Comparison of ENCODE assay signal across 20 mouse cellular contexts in the genomic region with DNA sequence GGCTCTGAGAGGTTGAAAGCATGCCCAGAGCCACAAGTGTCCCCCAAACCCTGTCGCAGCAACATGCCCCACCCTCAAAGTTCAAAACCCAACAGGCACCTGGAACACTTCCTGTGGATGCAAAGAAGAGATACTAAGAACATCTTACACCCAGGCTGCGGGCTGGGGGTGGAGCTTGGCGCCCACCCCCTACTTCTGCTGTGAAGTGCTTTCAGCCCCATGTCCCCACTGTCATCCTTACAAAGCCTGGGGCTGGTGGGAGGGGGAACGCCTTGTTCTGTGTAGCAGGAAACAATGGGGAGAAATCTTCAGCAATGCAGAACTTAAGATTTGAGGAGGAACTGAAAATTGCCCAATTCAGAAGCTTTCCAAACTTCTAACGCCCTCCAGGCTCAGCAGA. TPM values are rescaled to one million over a fixed set of nuclear protein-coding genes. Genes with fewer than 3 reads are reported as not detected.
DNase-seq lines count a peak whose midpoint lies in the region; ATAC-seq and TF ChIP-seq lines count a peak whose summit lies in the region.
"Had no signal": no experiment of that assay in that cellular context is flagged by ENCODE, and none has a peak within 500 bp of the region (broad histone marks: within the 10 kb centered on the region; RNA-seq: fewer than 3 reads in every experiment).

No protein-coding gene starts in this region.

- H3K4me1 ChIP-seq in bone marrow, adult 2 months (ENCODE audit: control insufficient read depth, insufficient read depth, low read length) = no peaks in the 10 kb centered on the region; the same call in 1 of the 2 replicates
- H3K4me1 ChIP-seq: heart, embryonic 12.5 days; kidney, embryonic 15.5 days; limb, embryonic 15.5 days had no signal

- DNase-seq in lung, postnatal 25 days (ENCODE audit: low spot score) = peak; percentile 14
- no peak for DNase-seq in lung, postnatal 14 days
- peak; percentile 72 for DNase-seq in thymus, postnatal 4 days
- no peak for DNase-seq in urinary bladder, adult 2 months (ENCODE audit: low spot score)
- no peak for DNase-seq in kidney, adult 8-10 months
- DNase-seq: adrenal gland, postnatal 10 days; cerebellum, postnatal 10 days; gastrocnemius, postnatal 25 days; heart, postnatal 4 days; lung, adult 2 months; right cerebral cortex, postnatal 25 days had no signal

- no peak overlapping the region for H3K4me3 ChIP-seq in bone marrow, adult 2 months (replicated peaks; ENCODE audit: control insufficient read depth, low read depth, low read length)
- H3K4me3 ChIP-seq: erythroblast, embryonic 14.5 days; heart, embryonic 12.5 days; kidney, embryonic 15.5 days; layer of hippocampus, adult 2 months; limb, embryonic 15.5 days; midbrain, embryonic 10.5 days had no signal

- peak overlapping the region; percentile 45 for H3K27ac ChIP-seq in bone marrow, adult 2 months (ENCODE audit: control insufficient read depth, insufficient read depth, low read depth, low read length, poor library complexity)
- H3K27ac ChIP-seq: kidney, embryonic 15.5 days; layer of hippocampus, adult 2 months; limb, embryonic 15.5 days; midbrain, embryonic 10.5 days had no signal

- ATAC-seq in monocyte, adult 5-6 weeks (replicated peaks; ENCODE audit: insufficient number of reproducible peaks, low FRiP score, low TSS enrichment, poor library complexity, severe bottlenecking) = peak; percentile 42; the same call in 1 of the 2 replicates

- WGBS in bone marrow, adult 2 months = 4% methylated on average over 5 of the region's 5 CpGs

- no peak for TF ChIP-seq CTCF in bone marrow, adult 2 months (IDR thresholded peaks at IDR 0.05; ENCODE audit: control insufficient read depth, insufficient read depth, low read length)

- no peak for TF ChIP-seq POLR2A in bone marrow, adult 2 months (IDR thresholded peaks at IDR 0.05; ENCODE audit: borderline replicate concordance, control insufficient read depth, low read depth, low read length)

RNA-seq across cellular contexts. Expression of gene Wfs1, which starts 9.0 kb away (rescaled TPM):
- 2.0 and 3.7 TPM in 2 replicates for polyA plus RNA-seq in bone marrow, adult 2 months (2011; ENCODE audit: insufficient read depth, insufficient read length, low replicate concordance, missing spikeins)
- total RNA-seq in monocyte, adult 5-6 weeks (2017) = 1.2 to 2.3 TPM (median 2.1 TPM) in 3 replicates
- polyA plus RNA-seq in urinary bladder, adult 2 months (2012; rRNA removed) = 14.2 and 24.8 TPM in 2 replicates
- total RNA-seq: MEL had no signal

Comparison
In these comparisons a context has a peak if more than half of its experiments do, and no peak if none do; other contexts are left out.
1. DNase-seq: peak in lung, postnatal 25 days (single experiment) and thymus, postnatal 4 days (single experiment); none in lung, postnatal 14 days (single experiment), urinary bladder, adult 2 months (single experiment) and kidney, adult 8-10 months (0 of 2).